Mouse (Mus musculus) c-Kit-positive CD71-positive TER-119-positive erythroid progenitor cells, embryonic 14.5 days (primary cell): ENCODE measurements around the gene Paox.

Source experiments
- DNase-seq: peaks from one replicate; pipeline ENCODE4 v3.0.0-alpha.2; 2013; ENCODE audit warnings: low spot score

The Paox gene

GRCm38 (mm10) chr7:140172936-140173335 lies 57.3 kb downstream of the Paox start, which contains the start of gene Olfr523:
Gene Olfr523 (plus strand): TSS chr7:140173217.
- no peak for DNase-seq

DNA sequence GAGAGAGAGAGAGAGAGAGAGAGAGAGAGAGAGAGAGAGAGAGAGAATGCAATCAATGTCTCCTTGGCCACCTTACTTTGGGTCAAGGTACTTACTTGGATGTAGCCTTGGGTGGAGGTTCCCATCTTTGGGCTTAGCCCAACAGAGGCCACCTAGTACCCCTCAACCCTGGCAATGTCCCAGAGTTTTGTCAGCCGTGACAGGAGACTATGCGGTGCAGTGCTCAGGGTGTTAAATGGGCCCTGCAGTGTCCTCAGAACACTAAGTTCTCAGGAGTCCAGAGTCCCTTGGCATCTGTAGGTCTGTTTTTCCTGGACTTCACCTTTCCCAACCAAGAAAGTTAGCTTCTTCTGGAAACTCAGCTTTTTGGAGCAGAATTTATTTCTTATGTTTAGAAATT lies 63.6 kb downstream of the Paox start:
- no peak for DNase-seq

DNA sequence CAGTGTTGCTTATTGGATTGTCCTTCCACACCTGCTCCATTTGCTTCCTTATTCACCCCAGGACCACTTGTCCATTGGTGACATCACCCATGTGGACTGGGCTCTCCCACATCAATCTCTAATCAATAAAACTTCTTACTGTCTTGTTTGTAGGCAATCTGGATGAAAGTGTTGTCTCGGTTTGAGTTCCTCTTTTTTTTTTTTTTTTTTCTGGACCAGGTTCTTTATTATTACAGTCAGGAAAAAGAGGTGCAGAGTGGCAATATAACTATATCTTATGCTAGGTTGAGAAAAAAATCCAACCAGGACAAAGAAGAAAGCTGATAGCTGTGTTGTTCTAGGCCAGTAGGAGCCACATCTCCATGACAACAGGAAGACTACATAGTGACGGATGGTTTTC lies 65.1 kb downstream of the Paox start:
- DNase-seq, result no peak

GRCm38 (mm10) chr7:140184206-140184605 lies 68.6 kb downstream of the Paox start:
- no peak for DNase-seq
